Mouse (Mus musculus) embryonic fibroblast, embryonic 13.5 days (primary cell): ENCODE data around the gene Fam189a2. TPM values are rescaled to one million over a fixed set of nuclear protein-coding genes. Genes with fewer than 3 reads are reported as not detected.

Experiments used
- H3K27ac ChIP-seq: 2 replicates; pipeline ENCODE4 v1.5.1; 2012; ENCODE audit warnings: low read length, control low read depth, inconsistent platforms; ENCODE audit not compliant: insufficient read depth
- H3K4me1 ChIP-seq: 2 replicates; pipeline ENCODE4 v1.6.1; 2011; ENCODE audit warnings: low read length; ENCODE audit not compliant: control insufficient read depth, insufficient read depth
- H3K4me3 ChIP-seq: 2 replicates; pipeline ENCODE4 v1.5.1; 2011; ENCODE audit warnings: mild to moderate bottlenecking, control low read depth, low read length; ENCODE audit not compliant: insufficient read depth
- CTCF ChIP-seq: IDR thresholded peaks from 2 replicates; pipeline ENCODE4 v1.5.1; 2011; ENCODE audit warnings: mild to moderate bottlenecking, control low read depth, low read length, moderate library complexity, borderline replicate concordance; ENCODE audit not compliant: insufficient read depth
- POLR2A ChIP-seq: IDR thresholded peaks from 2 replicates; pipeline ENCODE4 v1.6.1; 2011; ENCODE audit warnings: low read depth, mild to moderate bottlenecking, control low read depth, low read length, moderate library complexity
- polyA plus RNA-seq: library from polyadenylated mRNA; stranded (reverse); fragments of >200 nt; gene quantifications from 2 replicates; pipeline ENCODE4 v1.2.4, GENCODE M21; 2011; ENCODE audit warnings: low read depth; ENCODE audit not compliant: missing spikeins, insufficient read length

Gene Fam189a2
- polyA plus RNA-seq, 1 experiment, result 0.35 TPM

GRCm38 (mm10) chr19:23961516-23961915 is 69.3 kb downstream of the Fam189a2 start:
- Histone ChIP-seq H3K27ac (no peak overlapping the region), H3K4me3 (no peak overlapping the region), H3K4me1 (no peaks in the 10 kb centered on the region)
- TF ChIP-seq POLR2A (no peak), CTCF (peak; percentile 91)

- Histone ChIP-seq H3K4me1 (no peaks in the 10 kb centered on the region), H3K27ac (no peak overlapping the region), H3K4me3 (no peak overlapping the region)
- TF ChIP-seq CTCF (no peak), POLR2A (no peak)
Observed at GRCm38 (mm10) chr19:23960831-23961447, 69.9 kb downstream of the Fam189a2 start.

GRCm38 (mm10) chr19:23960275-23960674 is 70.5 kb downstream of the Fam189a2 start:
- H3K4me3 ChIP-seq, result no peak overlapping the region
- TF ChIP-seq POLR2A (no peak), CTCF (no peak)
- no peaks in the 10 kb centered on the region for H3K4me1 ChIP-seq
- H3K27ac ChIP-seq, result no peak overlapping the region

- TF ChIP-seq CTCF (no peak), POLR2A (no peak)
- H3K27ac ChIP-seq, result no peak overlapping the region
- no peak overlapping the region for H3K4me3 ChIP-seq
- H3K4me1 ChIP-seq, result no peaks in the 10 kb centered on the region
Observed at GRCm38 (mm10) chr19:23959870-23960269, 70.9 kb downstream of the Fam189a2 start.

- Histone ChIP-seq H3K27ac (no peak overlapping the region), H3K4me1 (no peaks in the 10 kb centered on the region), H3K4me3 (no peak overlapping the region)
- TF ChIP-seq CTCF, result no peak
- TF ChIP-seq POLR2A, result no peak
Observed at GRCm38 (mm10) chr19:23958925-23959324, 71.9 kb downstream of the Fam189a2 start.

GRCm38 (mm10) chr19:23957563-23957962 is 73.3 kb downstream of the Fam189a2 start:
- H3K4me3 ChIP-seq, result no peak overlapping the region
- no peak for TF ChIP-seq POLR2A
- H3K27ac ChIP-seq, result no peak overlapping the region
- H3K4me1 ChIP-seq, result no peaks in the 10 kb centered on the region

- Histone ChIP-seq H3K4me1 (no peaks in the 10 kb centered on the region), H3K4me3 (no peak overlapping the region), H3K27ac (no peak overlapping the region)
- no peak for TF ChIP-seq POLR2A
- no peak for TF ChIP-seq CTCF
Observed at GRCm38 (mm10) chr19:23956299-23956975, 74.4 kb downstream of the Fam189a2 start.

GRCm38 (mm10) chr19:23955461-23955860 is 75.4 kb downstream of the Fam189a2 start:
- H3K4me3 ChIP-seq, result no peak overlapping the region
- TF ChIP-seq CTCF (no peak), POLR2A (no peak)
- H3K27ac ChIP-seq, result no peak overlapping the region
- no peaks in the 10 kb centered on the region for H3K4me1 ChIP-seq

- Histone ChIP-seq H3K27ac (no peak overlapping the region), H3K4me3 (no peak overlapping the region), H3K4me1 (no peaks in the 10 kb centered on the region)
- no peak for TF ChIP-seq POLR2A
- no peak for TF ChIP-seq CTCF
Observed at GRCm38 (mm10) chr19:23948301-23949000, 82.4 kb downstream of the Fam189a2 start.

- TF ChIP-seq CTCF (no peak), POLR2A (no peak)
- no peak overlapping the region for H3K27ac ChIP-seq
- H3K4me3 ChIP-seq, result no peak overlapping the region
- H3K4me1 ChIP-seq, result no peaks in the 10 kb centered on the region
Observed at GRCm38 (mm10) chr19:23947871-23948270, 82.9 kb downstream of the Fam189a2 start.
